Comparison of ENCODE assay signal across 10 mouse cellular contexts in the genomic region with DNA sequence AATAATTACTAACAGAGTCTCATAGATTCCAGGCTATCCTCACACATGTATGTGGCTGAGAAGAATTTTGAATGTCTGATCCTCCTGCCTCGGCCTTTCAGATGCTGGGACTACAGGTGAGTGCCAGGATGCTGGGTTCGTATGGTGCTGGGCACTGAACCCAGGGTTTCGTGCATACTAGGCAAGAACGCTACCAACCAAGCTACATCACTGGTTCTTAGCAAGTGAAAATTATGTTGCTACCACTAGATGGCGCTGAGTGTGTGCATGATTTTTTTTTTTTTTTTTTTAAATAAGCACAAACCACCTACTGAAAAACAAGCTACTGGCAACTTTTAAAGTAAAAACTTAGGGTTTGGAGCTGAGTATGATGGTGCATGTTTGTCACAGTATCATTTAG. TPM values are rescaled to one million over a fixed set of nuclear protein-coding genes. Genes with fewer than 3 reads are reported as not detected.
A peak's percentile ranks its signal among the peaks of the same experiment; 100 is the strongest.
DNase-seq lines count a peak whose midpoint lies in the region; ATAC-seq and TF ChIP-seq lines count a peak whose summit lies in the region.
"Had no signal": no experiment of that assay in that cellular context is flagged by ENCODE, and none has a peak within 500 bp of the region (broad histone marks: within the 10 kb centered on the region; RNA-seq: fewer than 3 reads in every experiment).

No protein-coding gene starts in this region.

- peak; percentile 72 for DNase-seq in heart, postnatal 0 days (ENCODE audit: low spot score)
- no peak for DNase-seq in heart, postnatal 25 days (ENCODE audit: low spot score)
- DNase-seq in B cell, adult 2 months, result peak; percentile 31 to 37
- peak; percentile 36 for DNase-seq in fibroblast of lung, adult 2 months (ENCODE audit: low read depth)
- DNase-seq in layer of hippocampus, adult 9-10 months (ENCODE audit: low spot score), result peak; percentile 57
- DNase-seq in gastrocnemius, postnatal 36 days, result no peak
- DNase-seq: liver, embryonic 13.5 days had no signal

- no peaks in the 10 kb centered on the region for H3K36me3 ChIP-seq in heart, postnatal 0 days (replicated peaks; ENCODE audit: control insufficient read depth, insufficient read depth, low read length)
- H3K36me3 ChIP-seq in midbrain, embryonic 12.5 days, result no peaks in the 10 kb centered on the region
- H3K36me3 ChIP-seq: embryonic facial prominence, embryonic 12.5 days; liver, embryonic 13.5 days had no signal

- no peaks in the 10 kb centered on the region for H3K27me3 ChIP-seq in heart, postnatal 0 days (ENCODE audit: control insufficient read depth, insufficient read depth, low read length)
- H3K27me3 ChIP-seq in midbrain, embryonic 12.5 days, result no peaks in the 10 kb centered on the region
- H3K27me3 ChIP-seq: embryonic facial prominence, embryonic 12.5 days; liver, embryonic 13.5 days had no signal

- no peak overlapping the region for H3K9ac ChIP-seq in heart, postnatal 0 days (replicated peaks; ENCODE audit: low read depth, low read length)
- H3K9ac ChIP-seq in midbrain, embryonic 12.5 days (replicated peaks), result no peak overlapping the region
- H3K9ac ChIP-seq: embryonic facial prominence, embryonic 12.5 days; liver, embryonic 13.5 days had no signal

- no peak for TF ChIP-seq POLR2A in bone marrow, adult 2 months (IDR thresholded peaks at IDR 0.05; ENCODE audit: borderline replicate concordance, control insufficient read depth, low read depth, low read length)

- no peak overlapping the region for H3K4me2 ChIP-seq in heart, postnatal 0 days (ENCODE audit: low read depth, low read length)
- no peak overlapping the region for H3K4me2 ChIP-seq in midbrain, embryonic 12.5 days (replicated peaks)
- H3K4me2 ChIP-seq: embryonic facial prominence, embryonic 12.5 days; liver, embryonic 13.5 days had no signal

- no peak overlapping the region for H3K4me3 ChIP-seq in heart, postnatal 0 days (ENCODE audit: low read depth, low read length)
- no peak overlapping the region for H3K4me3 ChIP-seq in bone marrow, adult 2 months (replicated peaks; ENCODE audit: control insufficient read depth, low read depth, low read length)
- H3K4me3 ChIP-seq in midbrain, embryonic 12.5 days, result no peak overlapping the region
- H3K4me3 ChIP-seq: embryonic facial prominence, embryonic 12.5 days; liver, embryonic 13.5 days had no signal

- peaks cover 9% of the 10 kb centered on the region; the same call in 1 of the 2 replicates for H3K9me3 ChIP-seq in heart, postnatal 0 days (replicated peaks; ENCODE audit: control insufficient read depth, low read length)
- no peaks in the 10 kb centered on the region; the same call in 1 of the 2 replicates for H3K9me3 ChIP-seq in midbrain, embryonic 12.5 days
- H3K9me3 ChIP-seq: liver, embryonic 13.5 days had no signal

- intact Hi-C loops in heart, postnatal 25 days (cut with DNase I), result loop anchor here (2.0 to 10.0 kb wide), 4 partner anchors 39 to 352 kb away; no protein-coding TSS in a partner anchor
- intact Hi-C loops in gastrocnemius, postnatal 36 days (cut with DNase I), result loop anchor here (2.0 to 5.0 kb wide), 3 partner anchors 179 to 352 kb away; no protein-coding TSS in a partner anchor

- WGBS in heart, postnatal 0 days, result 5% methylated on average over 5 of the region's 5 CpGs
- WGBS in bone marrow, adult 2 months, result 7% methylated on average over 5 of the region's 5 CpGs
- WGBS in midbrain, embryonic 12.5 days, result 13% methylated on average over 5 of the region's 5 CpGs

- no peak for TF ChIP-seq EP300 in heart, postnatal 0 days (IDR thresholded peaks at IDR 0.05; ENCODE audit: low read depth)

- no peaks in the 10 kb centered on the region for H3K4me1 ChIP-seq in heart, postnatal 0 days (ENCODE audit: control insufficient read depth, insufficient read depth)
- H3K4me1 ChIP-seq in bone marrow, adult 2 months (ENCODE audit: control insufficient read depth, insufficient read depth, low read length), result no peaks in the 10 kb centered on the region; the same call in 1 of the 2 replicates
- H3K4me1 ChIP-seq in midbrain, embryonic 12.5 days, result no peaks in the 10 kb centered on the region
- H3K4me1 ChIP-seq: embryonic facial prominence, embryonic 12.5 days; liver, embryonic 13.5 days had no signal

- TF ChIP-seq CTCF in heart, postnatal 0 days (IDR thresholded peaks at IDR 0.05; ENCODE audit: low read depth), result peak; percentile 76
- 0 out of 2 replicates have a peak, but pooled peaks have one; percentile 14 for TF ChIP-seq CTCF in bone marrow, adult 2 months (IDR thresholded peaks at IDR 0.05; ENCODE audit: control insufficient read depth, insufficient read depth, low read length)

- H3K27ac ChIP-seq in heart, postnatal 0 days (ENCODE audit: low read depth), result no peak overlapping the region
- H3K27ac ChIP-seq in bone marrow, adult 2 months (ENCODE audit: control insufficient read depth, insufficient read depth, low read depth, low read length, poor library complexity), result no peak overlapping the region
- no peak overlapping the region for H3K27ac ChIP-seq in midbrain, embryonic 12.5 days (replicated peaks)
- H3K27ac ChIP-seq: embryonic facial prominence, embryonic 12.5 days; liver, embryonic 13.5 days had no signal

- peak; percentile 39; the same call in 1 of the 2 replicates for ATAC-seq in heart, postnatal 0 days (ENCODE audit: insufficient read depth, low read depth)
- ATAC-seq in midbrain, embryonic 12.5 days (ENCODE audit: low FRiP score, low read depth), result 0 out of 2 replicates have a peak, but pooled peaks have one; percentile 54

RNA-seq across cellular contexts. Expression of a gene that starts 18.5 kb away (rescaled TPM):
- 5.3 and 11.0 TPM in 2 replicates for total RNA-seq in heart, postnatal 0 days (2014; rRNA removed; ENCODE audit: low replicate concordance)
- polyA plus RNA-seq in heart, postnatal 0 days (2015; fragmentation: Nextera tagmentation; extraction: Ambion mirVana), result 18.6 and 22.1 TPM in 2 replicates
- total RNA-seq in heart, postnatal 25 days (2021), result 10 to 100 TPM in 1 of 2 experiments, 1 to 10 TPM in 1; 9.3 to 11.5 TPM
- polyA plus RNA-seq in bone marrow, adult 2 months (2011; ENCODE audit: insufficient read depth, insufficient read length, low replicate concordance, missing spikeins), result 9.9 and 16.2 TPM in 2 replicates
- 34.1 and 35.0 TPM in 2 replicates for polyA plus RNA-seq in midbrain, embryonic 12.5 days (2016; fragmentation: Nextera tagmentation; extraction: Ambion mirVana)
- 10 to 100 TPM in 1 of 2 experiments, 1 to 10 TPM in 1; 8.1 to 11.0 TPM for total RNA-seq in gastrocnemius, postnatal 36 days (2021)

Comparison
In these comparisons a context has a peak if more than half of its experiments do, and no peak if none do; other contexts are left out.
1. DNase-seq: peak in heart, postnatal 0 days (single experiment), B cell, adult 2 months (2 of 2), fibroblast of lung, adult 2 months (single experiment) and layer of hippocampus, adult 9-10 months (single experiment); none in heart, postnatal 25 days (single experiment) and gastrocnemius, postnatal 36 days (0 of 2).